Mouse (Mus musculus) kidney, embryonic 15.5 days (tissue): ENCODE measurements at regions not wholly inside any gene's neighbourhood (a gene's known extent, or its start where the extent isn't known, plus 50 kb on each side); places are given as distances from the start of the nearest gene placed in this dataset.

ENCODE experiments used
- ATAC-seq: fragments of 200-750 bp; cut with Nextera tagmentation; replicated peaks from 2 replicates; pipeline ENCODE4 v1.8.0; 2017; ENCODE audit warnings: moderate TSS enrichment; ENCODE audit not compliant: low FRiP score
- H3K27ac ChIP-seq: fragments of 300-500 bp; sonication (generic); 2 replicates; pipeline ENCODE4 v1.5.1; 2015; ENCODE audit warnings: mild to moderate bottlenecking, inconsistent platforms
- H3K27me3 ChIP-seq: fragments of 300-500 bp; sonication (generic); 2 replicates; pipeline ENCODE4 v1.6.1; 2015; ENCODE audit warnings: inconsistent platforms
- H3K36me3 ChIP-seq: fragments of 300-500 bp; sonication (generic); 2 replicates; pipeline ENCODE4 v1.6.1; 2015; ENCODE audit warnings: inconsistent platforms
- H3K4me1 ChIP-seq: fragments of 300-500 bp; sonication (generic); 2 replicates; pipeline ENCODE4 v1.6.1; 2015; ENCODE audit warnings: inconsistent platforms
- H3K4me2 ChIP-seq: fragments of 300-500 bp; sonication (generic); 2 replicates; pipeline ENCODE4 v1.6.1; 2015; ENCODE audit warnings: moderate library complexity, mild to moderate bottlenecking, inconsistent platforms
- H3K4me3 ChIP-seq: fragments of 300-500 bp; sonication (generic); replicated peaks from 2 replicates; pipeline ENCODE4 v1.5.1; 2015; ENCODE audit warnings: mild to moderate bottlenecking, inconsistent platforms
- H3K9ac ChIP-seq: fragments of 300-500 bp; sonication (generic); 2 replicates; pipeline ENCODE4 v1.6.1; 2015; ENCODE audit warnings: mild to moderate bottlenecking, inconsistent platforms
- H3K9me3 ChIP-seq: fragments of 300-500 bp; sonication (generic); replicated peaks from 2 replicates; pipeline ENCODE4 v1.6.1; 2016; ENCODE audit warnings: inconsistent platforms
- WGBS: fragments of 180-500 bp; shearing (Covaris S2); methylation state at CpG from one replicate; pipeline ENCODE4 v1.1.7; 2015; ENCODE audit warnings: mixed read lengths; 5-methylcytosine and 5-hydroxymethylcytosine counted together

DNA sequence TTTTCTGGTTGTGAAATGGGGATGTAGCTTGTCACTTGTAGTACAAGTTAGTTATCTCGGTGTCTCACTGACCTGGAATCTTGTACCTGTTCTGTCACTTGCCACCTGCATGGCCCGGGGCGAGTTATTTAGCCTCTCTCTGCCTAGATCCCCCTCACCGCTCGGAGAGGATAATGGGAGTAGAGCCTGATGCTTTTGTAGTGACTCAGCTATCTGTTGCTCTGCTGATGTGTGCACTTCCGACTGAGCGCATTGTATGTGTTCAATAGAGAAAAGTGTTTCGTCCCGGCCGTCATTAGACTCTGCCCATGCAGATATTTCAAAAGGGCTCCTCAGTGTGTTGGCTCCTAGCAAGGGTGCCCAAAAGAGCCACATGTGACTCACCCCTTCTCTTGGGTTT lies 170.3 kb downstream of the Sox9 start:
- H3K4me2 ChIP-seq, result no peak overlapping the region
- no peak overlapping the region for H3K9ac ChIP-seq
- H3K27ac ChIP-seq, result no peak overlapping the region
- 82% methylated on average over 10 of the region's 10 CpGs for WGBS
- no peaks in the 10 kb centered on the region for H3K9me3 ChIP-seq
- no peaks in the 10 kb centered on the region for H3K36me3 ChIP-seq
- ATAC-seq, result no peak
- no peak overlapping the region for H3K4me3 ChIP-seq
- no peaks in the 10 kb centered on the region for H3K27me3 ChIP-seq
- peaks cover 7% of the 10 kb centered on the region; the same call in 1 of the 2 replicates for H3K4me1 ChIP-seq

- Histone ChIP-seq H3K27ac (no peak overlapping the region), H3K4me2 (no peak overlapping the region), H3K36me3 (no peaks in the 10 kb centered on the region), H3K4me3 (no peak overlapping the region), H3K4me1 (peaks cover 7% of the 10 kb centered on the region; the same call in 1 of the 2 replicates), H3K27me3 (no peaks in the 10 kb centered on the region), H3K9ac (no peak overlapping the region), H3K9me3 (no peaks in the 10 kb centered on the region)
- 32% methylated on average over 4 of the region's 4 CpGs for WGBS
- ATAC-seq, result no peak
Observed at GRCm38 (mm10) chr11:112953491-112953890, 171.5 kb downstream of the Sox9 start.

GRCm38 (mm10) chr11:112956748-112957440 lies 174.9 kb downstream of the Sox9 start:
- Histone ChIP-seq H3K4me1 (peaks cover 7% of the 10 kb centered on the region; the same call in 1 of the 2 replicates), H3K36me3 (no peaks in the 10 kb centered on the region), H3K4me2 (no peak overlapping the region), H3K27ac (no peak overlapping the region), H3K27me3 (no peaks in the 10 kb centered on the region), H3K9ac (no peak overlapping the region), H3K9me3 (no peaks in the 10 kb centered on the region), H3K4me3 (no peak overlapping the region)
- WGBS, result 57% methylated on average over 5 of the region's 5 CpGs
- no peak for ATAC-seq

DNA sequence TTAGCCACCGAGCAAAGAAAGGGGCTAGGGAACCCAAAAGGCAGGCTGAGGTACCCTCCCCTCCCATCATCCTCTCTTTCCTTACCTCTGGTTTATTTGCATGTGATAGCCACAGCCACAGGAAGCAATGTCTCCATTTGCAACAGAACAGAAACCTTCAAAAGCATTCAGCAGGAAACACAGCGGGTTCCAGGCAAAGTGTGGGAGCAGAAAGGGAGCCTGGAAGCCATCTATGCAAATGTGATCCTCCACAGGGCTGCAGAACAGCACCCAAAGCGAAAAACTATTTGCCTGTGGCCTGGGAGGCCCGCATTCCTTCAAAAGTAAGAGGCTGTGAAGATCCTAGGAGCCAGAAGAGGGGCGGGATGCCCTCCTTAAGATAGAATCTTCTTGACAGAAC lies 177.6 kb downstream of the Sox9 start:
- no peak overlapping the region for H3K27ac ChIP-seq
- no peaks in the 10 kb centered on the region for H3K27me3 ChIP-seq
- 0 out of 2 replicates have a peak, but pooled peaks cover 2% of the 10 kb centered on the region for H3K4me1 ChIP-seq
- ATAC-seq, result no peak
- H3K4me3 ChIP-seq, result no peak overlapping the region
- H3K9ac ChIP-seq, result no peak overlapping the region
- 25% methylated on average over 5 of the region's 5 CpGs for WGBS
- H3K9me3 ChIP-seq, result no peaks in the 10 kb centered on the region
- H3K36me3 ChIP-seq, result no peaks in the 10 kb centered on the region
- no peak overlapping the region for H3K4me2 ChIP-seq

DNA sequence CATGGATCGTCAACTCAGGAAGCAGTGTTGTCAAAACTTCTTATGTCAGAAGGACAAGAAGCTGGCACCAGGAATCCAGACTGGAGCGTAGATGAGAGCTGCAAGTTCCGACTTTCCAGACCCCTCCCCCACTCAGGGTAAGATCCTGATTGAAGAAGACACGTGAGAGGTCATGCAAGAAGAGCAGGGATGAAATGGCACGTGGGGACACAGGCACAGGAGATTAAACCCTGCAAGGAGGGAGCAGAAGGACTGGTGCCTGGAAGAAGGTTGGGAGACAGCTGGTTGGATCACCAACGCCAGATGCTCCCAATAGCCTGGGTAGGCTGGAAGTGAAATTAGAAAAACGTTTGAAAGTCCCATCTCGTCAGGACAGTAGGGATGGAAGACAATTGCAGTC lies 191.3 kb downstream of the Sox9 start:
- Histone ChIP-seq H3K4me1 (peaks cover 16% of the 10 kb centered on the region), H3K27ac (no peak overlapping the region), H3K4me2 (no peak overlapping the region), H3K9me3 (no peaks in the 10 kb centered on the region), H3K36me3 (no peaks in the 10 kb centered on the region), H3K9ac (no peak overlapping the region), H3K4me3 (no peak overlapping the region), H3K27me3 (no peaks in the 10 kb centered on the region)
- WGBS, result 45% methylated on average over 8 of the region's 8 CpGs
- ATAC-seq, result no peak

GRCm38 (mm10) chr11:112974893-112975292 lies 192.9 kb downstream of the Sox9 start:
- H3K9me3 ChIP-seq, result no peaks in the 10 kb centered on the region
- no peak for ATAC-seq
- 88% methylated on average over 7 of the region's 7 CpGs for WGBS
- H3K4me1 ChIP-seq, result peaks cover 30% of the 10 kb centered on the region
- H3K4me3 ChIP-seq, result no peak overlapping the region
- H3K27ac ChIP-seq, result no peak overlapping the region
- H3K9ac ChIP-seq, result no peak overlapping the region
- H3K4me2 ChIP-seq, result no peak overlapping the region
- no peaks in the 10 kb centered on the region for H3K36me3 ChIP-seq
- H3K27me3 ChIP-seq, result no peaks in the 10 kb centered on the region

- 23% methylated on average over 12 of the region's 12 CpGs for WGBS
- Histone ChIP-seq H3K36me3 (no peaks in the 10 kb centered on the region), H3K27ac (no peak overlapping the region), H3K9me3 (no peaks in the 10 kb centered on the region), H3K4me1 (peaks cover 36% of the 10 kb centered on the region), H3K4me3 (no peak overlapping the region), H3K9ac (no peak overlapping the region), H3K27me3 (0 out of 2 replicates have a peak, but pooled peaks cover 3% of the 10 kb centered on the region), H3K4me2 (no peak overlapping the region)
- 0 out of 2 replicates have a peak, but pooled peaks have one; percentile 41 for ATAC-seq
Observed at GRCm38 (mm10) chr11:112976914-112977785, 195.1 kb downstream of the Sox9 start.

DNA sequence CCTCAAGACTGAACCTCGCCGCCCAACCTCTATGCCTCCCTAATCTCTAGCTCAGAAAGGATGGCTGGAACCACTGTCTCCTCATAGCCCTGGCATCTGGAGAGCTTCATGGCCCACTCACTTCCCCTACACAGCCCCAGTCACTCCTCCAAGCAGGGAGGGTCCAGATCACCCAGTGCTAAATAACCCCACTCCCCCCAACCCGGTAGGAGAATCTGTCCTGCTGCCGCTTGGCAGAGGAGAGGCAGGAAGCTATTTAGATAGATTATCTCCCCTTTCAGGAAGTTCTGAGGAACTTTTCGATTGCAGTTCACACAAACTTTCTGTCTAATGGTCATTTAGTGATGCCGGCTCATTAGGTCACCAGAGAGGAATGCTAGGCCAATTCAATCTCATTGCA lies 196.9 kb downstream of the Sox9 start:
- Histone ChIP-seq H3K27ac (no peak overlapping the region), H3K4me2 (no peak overlapping the region)

DNA sequence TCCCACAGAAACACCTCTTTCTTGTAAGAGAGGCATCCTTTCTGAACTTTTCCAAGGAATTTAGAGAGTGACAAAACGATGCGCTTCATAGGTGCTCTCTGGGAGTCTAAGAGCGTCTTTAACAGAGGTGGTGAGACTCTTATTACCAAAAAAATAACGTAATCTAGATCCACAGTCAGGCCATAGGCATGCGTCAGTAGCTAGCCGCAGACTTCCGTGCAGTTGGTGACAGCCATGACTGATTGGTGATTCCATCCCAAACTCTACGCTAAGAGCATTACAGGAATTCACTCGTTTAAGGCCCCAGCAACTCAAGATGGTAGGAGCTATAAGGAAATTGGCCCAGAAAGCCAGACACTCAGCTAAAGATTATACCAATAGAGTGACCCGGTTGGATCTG lies 197.4 kb downstream of the Sox9 start:
- Histone ChIP-seq H3K27ac (no peak overlapping the region), H3K36me3 (no peaks in the 10 kb centered on the region), H3K4me3 (no peak overlapping the region), H3K9me3 (no peaks in the 10 kb centered on the region), H3K27me3 (0 out of 2 replicates have a peak, but pooled peaks cover 3% of the 10 kb centered on the region), H3K4me1 (peaks cover 49% of the 10 kb centered on the region), H3K4me2 (no peak overlapping the region), H3K9ac (no peak overlapping the region)
- ATAC-seq, result no peak
- WGBS, result 60% methylated on average over 10 of the region's 10 CpGs

More for the DNA sequence above, 196.9 kb downstream of the Sox9 start:
- no peak overlapping the region for H3K4me3 ChIP-seq
- no peaks in the 10 kb centered on the region for H3K36me3 ChIP-seq
- no peaks in the 10 kb centered on the region for H3K9me3 ChIP-seq
- peaks cover 49% of the 10 kb centered on the region for H3K4me1 ChIP-seq
- WGBS, result 33% methylated on average over 6 of the region's 6 CpGs
- H3K9ac ChIP-seq, result no peak overlapping the region
- ATAC-seq, result no peak
- 0 out of 2 replicates have a peak, but pooled peaks cover 3% of the 10 kb centered on the region for H3K27me3 ChIP-seq

DNA sequence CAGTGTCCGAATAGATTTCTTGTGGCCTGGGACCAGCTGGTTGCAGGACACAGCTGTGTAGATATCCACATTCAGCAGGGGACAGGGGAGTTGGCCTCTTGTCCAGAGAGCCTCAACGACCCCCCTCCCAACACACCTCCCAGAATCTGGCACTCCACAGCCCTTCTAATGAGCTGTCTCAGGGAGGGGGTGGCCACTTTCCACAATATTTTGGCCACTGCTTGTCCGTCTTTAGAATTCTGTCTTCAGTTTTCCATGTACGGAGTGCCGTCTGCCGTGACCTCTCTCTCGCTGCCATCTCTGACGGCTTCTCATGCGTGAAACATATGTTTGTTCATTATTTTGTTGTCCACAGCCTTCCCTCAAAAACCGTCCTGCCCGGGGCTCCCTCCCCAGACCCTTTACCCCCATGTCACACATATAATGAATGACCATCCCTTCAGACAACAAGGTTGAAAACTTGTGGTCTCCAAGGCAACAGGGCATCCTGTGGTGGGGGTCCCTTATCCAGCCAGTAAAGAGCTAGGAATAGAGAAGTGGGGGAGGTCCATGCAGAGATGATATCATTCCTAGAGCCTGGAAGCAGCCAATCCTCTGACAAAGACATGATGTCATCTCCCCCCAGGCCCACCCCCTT lies 200.3 kb downstream of the Sox9 start:
- H3K27ac ChIP-seq, result no peak overlapping the region
- peak; percentile 61 for ATAC-seq
- no peak overlapping the region for H3K4me2 ChIP-seq

DNA sequence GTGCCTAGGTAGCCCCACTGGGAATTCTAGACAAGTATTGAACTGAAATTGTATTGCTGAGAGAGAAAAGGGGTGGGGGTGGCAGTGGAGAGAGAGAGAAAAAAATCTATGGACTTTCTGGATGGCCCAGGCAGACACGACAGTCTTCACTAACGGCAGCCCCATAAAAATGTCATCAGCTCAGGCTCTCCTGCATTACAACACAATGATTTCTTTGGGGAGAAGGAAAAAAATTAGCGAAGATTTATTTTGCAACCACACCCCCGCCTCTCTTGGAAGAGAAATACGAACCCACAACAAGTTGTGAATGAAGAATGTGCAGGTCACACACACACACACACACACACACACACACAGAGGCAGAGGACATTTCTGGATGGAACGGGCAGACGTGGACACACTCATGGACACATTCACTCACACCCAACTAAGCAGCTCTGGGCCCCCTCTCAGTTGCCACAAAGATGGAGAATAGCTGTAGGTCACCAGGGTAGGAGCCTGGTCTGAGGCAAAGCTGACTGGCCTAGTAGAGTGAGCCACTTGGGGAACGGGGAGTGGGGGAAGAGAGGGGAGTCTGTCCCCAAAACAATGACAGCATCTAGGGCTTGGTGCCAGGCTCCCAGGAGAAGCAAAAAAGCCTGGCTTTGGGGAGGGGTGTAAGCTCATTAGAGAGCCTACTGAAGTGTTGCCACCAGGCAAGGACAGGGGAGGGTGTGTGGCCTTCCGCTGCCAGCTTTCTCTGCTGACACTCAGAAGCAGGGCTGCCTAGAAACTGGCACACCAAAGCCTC lies 201.0 kb downstream of the Sox9 start:
- ATAC-seq, result no peak
- 42% methylated on average over 9 of the region's 9 CpGs for WGBS
- Histone ChIP-seq H3K9me3 (no peaks in the 10 kb centered on the region), H3K4me3 (no peak overlapping the region), H3K36me3 (no peaks in the 10 kb centered on the region), H3K9ac (no peak overlapping the region), H3K27ac (no peak overlapping the region), H3K4me2 (no peak overlapping the region), H3K4me1 (peaks cover 45% of the 10 kb centered on the region), H3K27me3 (peaks cover 8% of the 10 kb centered on the region; the same call in 1 of the 2 replicates)

More for the DNA sequence above, 200.3 kb downstream of the Sox9 start:
- Histone ChIP-seq H3K4me1 (peaks cover 45% of the 10 kb centered on the region), H3K4me3 (no peak overlapping the region), H3K36me3 (no peaks in the 10 kb centered on the region), H3K27me3 (peaks cover 8% of the 10 kb centered on the region; the same call in 1 of the 2 replicates), H3K9me3 (no peaks in the 10 kb centered on the region), H3K9ac (no peak overlapping the region)
- 38% methylated on average over 11 of the region's 11 CpGs for WGBS
